Mouse (Mus musculus) stomach, embryonic 14.5 days (tissue): ENCODE data around the gene 0610040J01Rik. TPM values are rescaled to one million over a fixed set of nuclear protein-coding genes. Genes with fewer than 3 reads are reported as not detected.
"Not testable (repeated sequence)": the region's sequence is repeated elsewhere in the genome, so short reads cannot be mapped to it uniquely, and the experiment has no call there.

Source experiments
- ATAC-seq: fragments of 200-750 bp; cut with Nextera tagmentation; 2 replicates; pipeline ENCODE4 v1.8.0; 2017; ENCODE audit warnings: low read depth, moderate TSS enrichment; ENCODE audit not compliant: insufficient number of reproducible peaks, insufficient read depth, low FRiP score
- H3K27ac ChIP-seq: fragments of 300-500 bp; sonication (generic); 2 replicates; pipeline ENCODE4 v1.5.1; 2014; ENCODE audit warnings: mild to moderate bottlenecking, low read length, moderate library complexity, mixed read lengths
- H3K27me3 ChIP-seq: fragments of 300-500 bp; sonication (generic); 2 replicates; pipeline ENCODE4 v1.6.1; 2014; ENCODE audit warnings: low read length, control low read depth, mixed read lengths; ENCODE audit not compliant: control insufficient read depth, insufficient read depth
- H3K36me3 ChIP-seq: fragments of 300-500 bp; sonication (generic); 2 replicates; pipeline ENCODE4 v1.6.1; 2014; ENCODE audit warnings: mild to moderate bottlenecking, control low read depth, low read length, moderate library complexity, mixed read lengths; ENCODE audit not compliant: control insufficient read depth, insufficient read depth
- H3K4me1 ChIP-seq: fragments of 300-500 bp; sonication (generic); 2 replicates; pipeline ENCODE4 v1.6.1; 2014; ENCODE audit warnings: low read length, control low read depth, mixed read lengths; ENCODE audit not compliant: control insufficient read depth, insufficient read depth
- H3K4me2 ChIP-seq: fragments of 300-500 bp; sonication (generic); replicated peaks from 2 replicates; pipeline ENCODE4 v1.6.1; 2014; ENCODE audit warnings: low read depth, low read length, control low read depth
- H3K4me3 ChIP-seq: fragments of 300-500 bp; sonication (generic); 2 replicates; pipeline ENCODE4 v1.5.1; 2014; ENCODE audit warnings: low read depth, low read length, control low read depth
- H3K9ac ChIP-seq: fragments of 300-500 bp; sonication (generic); replicated peaks from 2 replicates; pipeline ENCODE4 v1.6.1; 2014; ENCODE audit warnings: low read depth, mild to moderate bottlenecking, control low read depth, low read length, moderate library complexity, mixed read lengths
- H3K9me3 ChIP-seq: fragments of 300-500 bp; sonication (generic); 2 replicates; pipeline ENCODE4 v1.6.1; 2016; ENCODE audit warnings: low read depth, low read length, control low read depth; ENCODE audit not compliant: control insufficient read depth
- WGBS: fragments of 180-500 bp; shearing (Covaris S2); extraction: QIAGEN DNeasy Blood & Tissue Kit; methylation state at CpG from one replicate; pipeline ENCODE4 v1.1.7; 2014; 5-methylcytosine and 5-hydroxymethylcytosine counted together
- polyA plus RNA-seq: library from polyadenylated mRNA; unstranded; fragments of >200 nt; fragmentation: Nextera tagmentation; extraction: Ambion mirVana; gene quantifications from 2 replicates; pipeline ENCODE4 v1.2.1, GENCODE M21; 2014

Gene 0610040J01Rik
- polyA plus RNA-seq, 1 experiment from 2014 or later: 28.0 TPM

DNA sequence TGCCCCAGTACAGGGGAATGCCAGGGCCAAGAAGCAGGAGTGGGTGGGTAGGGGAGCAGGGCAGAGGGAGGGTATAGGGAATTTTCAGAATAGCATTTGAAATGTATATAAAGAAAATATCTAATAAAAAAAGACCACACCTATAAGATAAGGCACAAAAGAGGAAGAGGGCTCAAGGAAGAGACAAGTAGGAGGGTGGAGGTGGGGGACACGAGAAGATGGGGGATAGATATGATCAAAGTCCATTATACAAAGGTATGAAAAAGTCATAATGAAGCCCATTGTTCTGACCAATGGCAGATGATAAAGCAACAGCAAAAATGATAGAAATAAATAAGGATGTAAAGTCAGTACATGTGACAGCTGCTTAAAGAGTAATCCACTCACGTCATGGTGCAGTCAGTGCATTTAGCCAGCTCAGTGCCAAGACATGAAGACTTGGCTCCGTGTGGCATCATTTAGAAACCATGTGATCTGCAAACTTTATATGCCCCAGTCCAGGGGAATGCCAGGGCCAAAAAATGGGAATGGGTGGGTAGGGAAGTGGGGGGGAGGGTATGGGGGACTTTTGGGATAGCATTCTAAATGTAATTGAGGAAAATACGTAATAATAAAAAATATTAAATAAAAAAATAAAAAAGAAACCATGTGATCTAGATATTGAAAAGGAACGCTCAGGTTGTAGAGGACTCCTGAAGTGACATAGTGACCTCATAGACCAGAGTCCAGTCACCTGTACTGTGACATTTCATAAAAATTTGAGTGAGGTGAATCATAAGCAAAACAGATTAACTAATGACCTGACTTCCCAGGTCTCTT lies 85.0 kb downstream of the 0610040J01Rik start:
- not testable (repeated sequence) for H3K27ac ChIP-seq, ATAC-seq, H3K27me3 ChIP-seq, H3K4me2 ChIP-seq, H3K4me3 ChIP-seq, H3K4me1 ChIP-seq, H3K36me3 ChIP-seq, H3K9ac ChIP-seq, H3K9me3 ChIP-seq
- WGBS: 85% methylated on average over 5 of the region's 5 CpGs

- Histone ChIP-seq H3K27me3 (no peaks in the 10 kb centered on the region), H3K4me3 (no peak overlapping the region), H3K9me3 (no peaks in the 10 kb centered on the region), H3K4me1 (0 out of 2 replicates have a peak, but pooled peaks cover 3% of the 10 kb centered on the region), H3K36me3 (no peaks in the 10 kb centered on the region), H3K9ac (no peak overlapping the region), H3K4me2 (no peak overlapping the region), H3K27ac (no peak overlapping the region)
- WGBS: 81% methylated on average over 3 of the region's 3 CpGs
- ATAC-seq: no peak
These were observed 85.6 kb downstream of the 0610040J01Rik start for GRCm38 (mm10) chr5:63897820-63898110.

GRCm38 (mm10) chr5:63903329-63903728 lies 91.2 kb downstream of the 0610040J01Rik start:
- Histone ChIP-seq H3K9ac (no peak overlapping the region), H3K4me1 (no peaks in the 10 kb centered on the region; the same call in 1 of the 2 replicates), H3K4me3 (no peak overlapping the region), H3K4me2 (no peak overlapping the region), H3K36me3 (no peaks in the 10 kb centered on the region), H3K27ac (no peak overlapping the region), H3K27me3 (no peaks in the 10 kb centered on the region), H3K9me3 (no peaks in the 10 kb centered on the region)
- WGBS: 60% methylated on average over 3 of the region's 3 CpGs
- no peak for ATAC-seq

GRCm38 (mm10) chr5:63906149-63907093 lies 94.3 kb downstream of the 0610040J01Rik start:
- 37% methylated on average over 13 of the region's 13 CpGs for WGBS
- Histone ChIP-seq H3K27ac (no peak overlapping the region), H3K4me2 (no peak overlapping the region; the same call in 1 of the 2 replicates), H3K4me3 (no peak overlapping the region), H3K9ac (no peak overlapping the region), H3K27me3 (no peaks in the 10 kb centered on the region), H3K9me3 (no peaks in the 10 kb centered on the region), H3K36me3 (no peaks in the 10 kb centered on the region), H3K4me1 (no peaks in the 10 kb centered on the region; the same call in 1 of the 2 replicates)
- 0 out of 2 replicates have a peak, but pooled peaks have one; percentile 63 for ATAC-seq

GRCm38 (mm10) chr5:63907513-63907912 lies 95.3 kb downstream of the 0610040J01Rik start:
- Histone ChIP-seq H3K27me3 (no peaks in the 10 kb centered on the region), H3K36me3 (no peaks in the 10 kb centered on the region), H3K4me1 (no peaks in the 10 kb centered on the region; the same call in 1 of the 2 replicates), H3K27ac (no peak overlapping the region), H3K9me3 (no peaks in the 10 kb centered on the region), H3K4me3 (no peak overlapping the region), H3K9ac (no peak overlapping the region), H3K4me2 (no peak overlapping the region)
- 60% methylated on average over 4 of the region's 4 CpGs for WGBS
- 0 out of 2 replicates have a peak, but pooled peaks have one; percentile 20 for ATAC-seq

- no peak overlapping the region for H3K9ac ChIP-seq
- H3K4me2 ChIP-seq: no peak overlapping the region
- no peak overlapping the region for H3K27ac ChIP-seq
- WGBS: 66% methylated on average over 10 of the region's 10 CpGs
- H3K36me3 ChIP-seq: no peaks in the 10 kb centered on the region
- no peaks in the 10 kb centered on the region for H3K27me3 ChIP-seq
- ATAC-seq: no peak
- H3K4me1 ChIP-seq: no peaks in the 10 kb centered on the region; the same call in 1 of the 2 replicates
- H3K9me3 ChIP-seq: no peaks in the 10 kb centered on the region
- H3K4me3 ChIP-seq: no peak overlapping the region
These were observed 98.2 kb downstream of the 0610040J01Rik start for GRCm38 (mm10) chr5:63910171-63910960.

- Histone ChIP-seq H3K27me3 (no peaks in the 10 kb centered on the region), H3K4me2 (no peak overlapping the region), H3K9ac (no peak overlapping the region), H3K9me3 (no peaks in the 10 kb centered on the region), H3K27ac (no peak overlapping the region), H3K4me3 (no peak overlapping the region), H3K4me1 (no peaks in the 10 kb centered on the region), H3K36me3 (no peaks in the 10 kb centered on the region)
- no peak for ATAC-seq
- 75% methylated on average over 1 of the region's 1 CpGs for WGBS
These were observed 102.7 kb downstream of the 0610040J01Rik start for GRCm38 (mm10) chr5:63914896-63915295.
